Mouse (Mus musculus): ENCODE data around the gene Strip1.

GRCm38 (mm10) chr3:107626751-107627150 is 4.7 kb downstream of the Strip1 start:
- TF ChIP-seq EP300 (IDR thresholded peaks at IDR 0.05; ENCODE audit: low read depth) = no peak
- TF ChIP-seq CTCF (IDR thresholded peaks at IDR 0.05; ENCODE audit: low read depth) = no peak

Data from liver, embryonic 14.5 days (tissue).